Mouse (Mus musculus): ENCODE measurements around the gene Kifc5b. TPM values are rescaled to one million over a fixed set of nuclear protein-coding genes. Genes with fewer than 3 reads are reported as not detected.

Kifc5b gene
- polyA plus RNA-seq, 2 experiments, result 4.9 to 23.7 TPM

DNA sequence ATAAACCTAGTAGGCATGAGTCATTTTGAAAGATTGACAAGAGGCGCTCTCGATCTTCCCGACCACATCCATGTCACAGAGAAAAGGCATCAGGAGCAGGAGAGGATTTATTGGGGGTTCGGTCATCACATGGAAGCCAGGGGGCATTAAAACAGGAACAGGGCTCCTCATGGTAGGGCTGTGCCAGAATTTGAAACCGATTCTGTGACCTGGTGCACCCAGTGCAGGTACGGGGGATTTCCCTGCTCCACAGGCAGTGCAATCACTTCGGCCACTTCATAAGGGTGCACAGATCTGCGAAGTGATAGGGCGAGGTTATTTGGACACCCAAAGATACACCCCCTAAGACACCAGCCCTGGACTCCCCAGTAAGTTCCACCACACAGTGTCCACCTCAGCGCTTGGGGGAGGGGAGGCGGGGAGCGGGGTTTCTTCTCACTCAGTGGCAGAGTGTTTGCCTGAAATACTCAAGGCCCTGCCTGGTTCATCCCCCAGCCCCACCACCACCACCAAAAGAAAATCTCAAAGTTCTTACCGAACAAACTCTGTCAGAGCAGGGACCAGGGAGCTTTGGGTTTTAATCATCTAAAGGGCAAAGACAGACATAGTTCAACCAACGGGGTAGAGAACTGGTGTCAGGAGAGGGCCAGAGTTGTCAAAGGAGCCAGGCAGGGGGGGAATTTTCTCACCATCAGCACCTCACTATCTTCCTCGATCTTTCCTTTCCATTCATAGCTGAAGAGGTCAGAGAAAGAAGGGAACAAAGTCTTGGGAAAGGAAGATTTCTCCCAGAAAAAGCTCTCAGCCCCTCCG is 21.2 kb downstream of the Kifc5b start:
- ATAC-seq (ENCODE audit: low FRiP score, low read depth) (no peak), DNase-seq (ENCODE audit: low spot score) (no peak)
- H3K27ac ChIP-seq (replicated peaks; ENCODE audit: low read depth, low read length), result peak overlapping the region; percentile 76; the same call in 1 of the 2 replicates
- H3K9me3 ChIP-seq (ENCODE audit: control insufficient read depth, low read length), result no peaks in the 10 kb centered on the region
- H3K4me3 ChIP-seq (replicated peaks; ENCODE audit: low read length), result peak overlapping the region; percentile 63
- H3K36me3 ChIP-seq (ENCODE audit: control insufficient read depth, insufficient read depth, low read length), result peaks cover 32% of the 10 kb centered on the region
- TF ChIP-seq POLR2A (IDR thresholded peaks at IDR 0.05; ENCODE audit: borderline replicate concordance, extremely low read depth, insufficient read depth, insufficient read length), result no peak
- WGBS, result 55% methylated on average over 16 of the region's 16 CpGs
- H3K9ac ChIP-seq (ENCODE audit: low read depth, low read length, severe bottlenecking), result peak overlapping the region; percentile 49
- H3K4me1 ChIP-seq (ENCODE audit: control insufficient read depth, insufficient read depth, low read length), result peaks cover 39% of the 10 kb centered on the region
- peak overlapping the region; percentile 76 for H3K4me2 ChIP-seq (replicated peaks; ENCODE audit: low read depth, low read length, severe bottlenecking)
- H3K27me3 ChIP-seq (ENCODE audit: control insufficient read depth, insufficient read depth, low read length), result no peaks in the 10 kb centered on the region

DNA sequence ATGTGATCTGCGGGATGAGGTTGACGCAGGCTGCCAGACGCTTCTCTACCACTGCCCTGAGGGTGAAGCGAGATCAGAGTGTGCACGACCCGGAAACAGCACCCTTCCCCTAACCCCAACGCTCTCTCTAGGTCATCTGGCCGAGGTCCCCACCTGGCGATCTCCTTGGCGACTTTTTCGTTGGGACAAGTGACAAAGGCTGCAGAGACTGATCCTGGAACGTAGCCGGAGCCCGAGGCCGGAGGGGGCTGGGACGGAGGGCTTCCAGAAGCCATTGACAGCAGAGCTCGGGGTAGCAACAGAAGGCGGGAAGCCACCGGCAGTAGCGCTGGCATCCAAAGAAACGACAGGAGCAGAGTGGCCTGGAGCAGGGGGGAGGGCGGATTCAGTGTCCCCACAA is 21.8 kb downstream of the Kifc5b start:
- Histone ChIP-seq H3K36me3 (ENCODE audit: control insufficient read depth, insufficient read depth, low read length) (peaks cover 32% of the 10 kb centered on the region), H3K27ac (replicated peaks; ENCODE audit: low read depth, low read length) (peak overlapping the region; percentile 76), H3K4me1 (ENCODE audit: control insufficient read depth, insufficient read depth, low read length) (peaks cover 35% of the 10 kb centered on the region), H3K27me3 (ENCODE audit: control insufficient read depth, insufficient read depth, low read length) (no peaks in the 10 kb centered on the region), H3K4me2 (replicated peaks; ENCODE audit: low read depth, low read length, severe bottlenecking) (peak overlapping the region; percentile 76), H3K9me3 (ENCODE audit: control insufficient read depth, low read length) (no peaks in the 10 kb centered on the region), H3K4me3 (replicated peaks; ENCODE audit: low read length) (peak overlapping the region; percentile 63), H3K9ac (ENCODE audit: low read depth, low read length, severe bottlenecking) (peak overlapping the region; percentile 49)
- ATAC-seq (ENCODE audit: low FRiP score, low read depth) (no peak), DNase-seq (ENCODE audit: low spot score) (no peak)
- WGBS, result under 1% methylated on average over 22 of the region's 22 CpGs
- TF ChIP-seq POLR2A (IDR thresholded peaks at IDR 0.05; ENCODE audit: borderline replicate concordance, extremely low read depth, insufficient read depth, insufficient read length), result no peak

DNA sequence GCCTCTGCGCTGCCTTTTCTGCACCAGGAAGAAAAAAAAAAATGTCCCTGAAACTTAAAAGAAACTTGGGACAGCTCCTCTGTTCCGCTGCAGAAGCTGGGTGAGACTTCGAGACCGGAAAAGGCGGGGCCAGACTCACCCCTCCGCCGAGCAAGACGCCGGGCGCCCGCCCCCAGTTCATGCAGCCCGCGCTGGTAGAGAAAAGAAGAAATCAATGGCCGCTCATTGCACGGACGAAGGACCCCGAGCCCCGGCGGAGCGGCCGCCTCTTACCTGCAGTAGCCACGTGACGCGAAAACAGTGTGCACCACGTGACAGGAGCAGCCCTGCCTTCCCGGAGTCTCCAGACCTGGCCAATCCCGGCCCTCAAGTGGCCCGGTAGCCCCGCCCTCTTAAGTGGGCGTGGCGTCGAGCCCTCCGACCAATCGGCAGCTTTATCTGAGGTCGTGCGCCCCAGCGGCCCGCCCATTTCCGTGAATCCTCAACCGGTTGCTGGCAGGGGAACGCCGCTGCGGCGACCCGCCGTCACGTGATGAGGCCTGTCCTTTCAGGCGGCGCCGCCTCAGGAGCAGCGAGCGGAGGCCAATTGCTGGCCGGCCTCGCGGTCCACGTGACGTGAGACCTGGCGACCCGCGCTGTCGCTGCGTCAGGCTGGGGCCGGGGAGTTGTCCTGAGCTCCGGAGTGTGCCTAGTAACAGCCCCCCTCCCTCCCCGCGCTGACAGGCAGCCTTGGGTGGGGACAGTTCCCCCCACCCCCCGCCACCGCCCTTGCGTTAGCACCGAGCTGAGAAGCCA is 22.5 kb downstream of the Kifc5b start, which contains the start of gene Cuta:
Gene Cuta, minus strand, starts transcription at position 392 of the 795 bp plus-strand sequence.
- peak; percentile 99 for DNase-seq (ENCODE audit: low spot score)
- WGBS, result under 1% methylated on average over 68 of the region's 70 CpGs

DNA sequence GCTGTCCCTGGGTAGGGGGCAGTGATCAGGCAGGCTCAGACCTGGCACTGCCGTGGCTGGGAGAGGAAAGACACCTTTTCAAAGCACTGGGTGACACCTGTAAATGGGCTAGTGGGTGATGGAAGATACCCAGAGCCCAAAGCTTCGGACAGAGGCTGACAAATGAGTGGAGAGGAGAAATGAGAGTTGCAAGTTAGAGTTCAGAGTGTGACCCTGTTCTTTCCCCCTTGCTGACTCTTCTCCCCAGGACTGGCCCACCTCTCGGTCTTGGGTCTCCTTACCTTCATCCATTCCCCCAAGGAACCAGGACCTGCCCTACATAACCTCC is 23.0 kb downstream of the Kifc5b start:
- 0 out of 2 replicates have a peak, but pooled peaks have one; percentile 2 for TF ChIP-seq POLR2A (IDR thresholded peaks at IDR 0.05; ENCODE audit: borderline replicate concordance, extremely low read depth, insufficient read depth, insufficient read length)
- Histone ChIP-seq H3K9ac (ENCODE audit: low read depth, low read length, severe bottlenecking) (peak overlapping the region; percentile 58), H3K9me3 (ENCODE audit: control insufficient read depth, low read length) (no peaks in the 10 kb centered on the region), H3K36me3 (ENCODE audit: control insufficient read depth, insufficient read depth, low read length) (peaks cover 26% of the 10 kb centered on the region), H3K4me3 (replicated peaks; ENCODE audit: low read length) (peak overlapping the region; percentile 63), H3K27ac (replicated peaks; ENCODE audit: low read depth, low read length) (peak overlapping the region; percentile 93), H3K4me1 (ENCODE audit: control insufficient read depth, insufficient read depth, low read length) (peaks cover 31% of the 10 kb centered on the region), H3K27me3 (ENCODE audit: control insufficient read depth, insufficient read depth, low read length) (no peaks in the 10 kb centered on the region), H3K4me2 (replicated peaks; ENCODE audit: low read depth, low read length, severe bottlenecking) (peak overlapping the region; percentile 76)
- no peak for DNase-seq (ENCODE audit: low spot score)
- 3% methylated on average over 3 of the region's 3 CpGs for WGBS
- ATAC-seq (ENCODE audit: low FRiP score, low read depth), result no peak

More for the DNA sequence above, 22.5 kb downstream of the Kifc5b start, which contains the start of gene Cuta:
- H3K36me3 ChIP-seq (ENCODE audit: control insufficient read depth, insufficient read depth, low read length), result peaks cover 32% of the 10 kb centered on the region
- ATAC-seq (ENCODE audit: low FRiP score, low read depth), result peak; percentile 97
- H3K4me1 ChIP-seq (ENCODE audit: control insufficient read depth, insufficient read depth, low read length), result peaks cover 31% of the 10 kb centered on the region
- H3K4me3 ChIP-seq (replicated peaks; ENCODE audit: low read length), result peak within 1 kb of the TSS; percentile 63
- no peaks in the 10 kb centered on the region for H3K9me3 ChIP-seq (ENCODE audit: control insufficient read depth, low read length)
- H3K4me2 ChIP-seq (replicated peaks; ENCODE audit: low read depth, low read length, severe bottlenecking), result peak within 1 kb of the TSS; percentile 76
- peak within 1 kb of the TSS; percentile 93 for H3K27ac ChIP-seq (replicated peaks; ENCODE audit: low read depth, low read length)
- H3K9ac ChIP-seq (ENCODE audit: low read depth, low read length, severe bottlenecking), result peak within 1 kb of the TSS; percentile 58
- TF ChIP-seq POLR2A (IDR thresholded peaks at IDR 0.05; ENCODE audit: borderline replicate concordance, extremely low read depth, insufficient read depth, insufficient read length), result peak; percentile 71; the same call in 1 of the 2 replicates
- H3K27me3 ChIP-seq (ENCODE audit: control insufficient read depth, insufficient read depth, low read length), result no peaks in the 10 kb centered on the region
